Mouse (Mus musculus): ENCODE results near the gene 1700025G04Rik. TPM values are rescaled to one million over a fixed set of nuclear protein-coding genes. Genes with fewer than 3 reads are reported as not detected.

Gene 1700025G04Rik
- polyA plus RNA-seq, 1 experiment from 2014 or later = 52.7 TPM

GRCm38 (mm10) chr1:151975418-151976379 lies 114.2 kb downstream of the 1700025G04Rik start:
- H3K27me3 ChIP-seq (ENCODE audit: control insufficient read depth, insufficient read depth, low read length) = no peaks in the 10 kb centered on the region
- H3K4me1 ChIP-seq (replicated peaks; ENCODE audit: control insufficient read depth, insufficient read depth, low read length) = no peaks in the 10 kb centered on the region
- H3K4me2 ChIP-seq (replicated peaks; ENCODE audit: low read depth, low read length) = no peak overlapping the region
- H3K36me3 ChIP-seq (ENCODE audit: control insufficient read depth, insufficient read depth, low read length) = no peaks in the 10 kb centered on the region
- DNase-seq (ENCODE audit: low spot score) (no peak), ATAC-seq (ENCODE audit: low FRiP score) (0 out of 2 replicates have a peak, but pooled peaks have one; percentile 20)
- H3K27ac ChIP-seq (ENCODE audit: low read depth, low read length) = no peak overlapping the region
- 77% methylated on average over 17 of the region's 17 CpGs for WGBS
- no peaks in the 10 kb centered on the region for H3K9me3 ChIP-seq (ENCODE audit: control insufficient read depth, low read length)
- no peak overlapping the region for H3K9ac ChIP-seq (ENCODE audit: low read depth, low read length)
- H3K4me3 ChIP-seq (ENCODE audit: low read depth, low read length) = no peak overlapping the region

GRCm38 (mm10) chr1:151974887-151975286 lies 115.0 kb downstream of the 1700025G04Rik start:
- Histone ChIP-seq H3K4me3 (ENCODE audit: low read depth, low read length) (no peak overlapping the region), H3K27me3 (ENCODE audit: control insufficient read depth, insufficient read depth, low read length) (no peaks in the 10 kb centered on the region), H3K4me1 (replicated peaks; ENCODE audit: control insufficient read depth, insufficient read depth, low read length) (no peaks in the 10 kb centered on the region), H3K36me3 (ENCODE audit: control insufficient read depth, insufficient read depth, low read length) (no peaks in the 10 kb centered on the region), H3K9me3 (ENCODE audit: control insufficient read depth, low read length) (no peaks in the 10 kb centered on the region), H3K9ac (ENCODE audit: low read depth, low read length) (no peak overlapping the region), H3K4me2 (replicated peaks; ENCODE audit: low read depth, low read length) (no peak overlapping the region), H3K27ac (ENCODE audit: low read depth, low read length) (no peak overlapping the region)
- 84% methylated on average over 8 of the region's 8 CpGs for WGBS
- DNase-seq (ENCODE audit: low spot score) (no peak), ATAC-seq (ENCODE audit: low FRiP score) (no peak)

DNA sequence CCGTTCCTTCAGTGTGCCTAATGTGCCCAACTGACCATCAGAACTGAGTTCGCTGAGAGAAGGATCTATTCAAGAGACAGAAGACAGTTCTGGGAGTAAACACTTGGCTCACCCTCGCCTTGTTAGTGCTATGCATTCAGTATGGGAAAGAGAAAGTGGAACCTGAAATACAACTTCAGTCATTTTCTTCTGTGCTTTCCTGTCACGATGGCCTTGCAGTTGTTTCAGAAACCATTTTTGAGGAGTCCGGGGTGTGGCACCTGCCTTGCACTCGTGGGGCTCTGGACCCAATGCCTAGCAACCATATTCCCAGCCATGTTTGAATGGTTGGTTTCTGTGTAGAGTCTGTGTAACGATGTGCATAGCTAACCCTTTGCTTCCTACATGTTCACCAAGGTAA lies 115.5 kb downstream of the 1700025G04Rik start:
- DNase-seq (ENCODE audit: low spot score) (no peak), ATAC-seq (ENCODE audit: low FRiP score) (no peak)
- H3K36me3 ChIP-seq (ENCODE audit: control insufficient read depth, insufficient read depth, low read length) = no peaks in the 10 kb centered on the region
- no peak overlapping the region for H3K4me3 ChIP-seq (ENCODE audit: low read depth, low read length)
- no peak overlapping the region for H3K9ac ChIP-seq (ENCODE audit: low read depth, low read length)
- H3K4me2 ChIP-seq (replicated peaks; ENCODE audit: low read depth, low read length) = no peak overlapping the region
- H3K4me1 ChIP-seq (replicated peaks; ENCODE audit: control insufficient read depth, insufficient read depth, low read length) = no peaks in the 10 kb centered on the region
- H3K9me3 ChIP-seq (ENCODE audit: control insufficient read depth, low read length) = no peaks in the 10 kb centered on the region
- no peaks in the 10 kb centered on the region for H3K27me3 ChIP-seq (ENCODE audit: control insufficient read depth, insufficient read depth, low read length)
- no peak overlapping the region for H3K27ac ChIP-seq (ENCODE audit: low read depth, low read length)
- WGBS = 97% methylated on average over 7 of the region's 7 CpGs

DNA sequence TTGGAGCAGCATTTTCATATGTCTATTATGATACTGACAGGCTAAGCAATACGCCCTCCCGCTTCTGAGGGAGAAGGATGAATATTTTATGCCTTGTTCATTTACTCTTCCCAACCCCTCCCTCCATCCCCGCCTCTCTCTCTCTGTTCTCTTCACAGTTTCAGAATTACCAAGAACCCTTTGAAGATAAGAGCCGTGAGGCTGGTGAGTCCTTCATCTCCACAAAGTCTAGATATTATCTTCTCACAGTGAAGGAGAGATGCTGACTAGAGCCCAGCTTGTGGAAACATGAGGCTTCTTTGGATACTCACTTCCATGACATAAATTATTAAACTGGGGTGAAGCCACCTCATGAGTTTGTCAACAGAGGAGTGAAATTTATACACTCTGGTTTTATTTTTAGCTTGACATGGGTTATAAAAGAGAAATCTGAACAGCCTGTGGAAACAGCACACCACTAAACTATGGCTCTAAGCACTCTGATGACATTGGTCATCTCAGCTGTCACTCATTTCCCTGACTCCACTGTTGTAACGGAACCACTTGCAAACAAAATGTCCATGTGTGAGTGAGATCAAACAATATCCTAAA lies 116.7 kb downstream of the 1700025G04Rik start:
- WGBS = 89% methylated on average over 5 of the region's 5 CpGs

DNA sequence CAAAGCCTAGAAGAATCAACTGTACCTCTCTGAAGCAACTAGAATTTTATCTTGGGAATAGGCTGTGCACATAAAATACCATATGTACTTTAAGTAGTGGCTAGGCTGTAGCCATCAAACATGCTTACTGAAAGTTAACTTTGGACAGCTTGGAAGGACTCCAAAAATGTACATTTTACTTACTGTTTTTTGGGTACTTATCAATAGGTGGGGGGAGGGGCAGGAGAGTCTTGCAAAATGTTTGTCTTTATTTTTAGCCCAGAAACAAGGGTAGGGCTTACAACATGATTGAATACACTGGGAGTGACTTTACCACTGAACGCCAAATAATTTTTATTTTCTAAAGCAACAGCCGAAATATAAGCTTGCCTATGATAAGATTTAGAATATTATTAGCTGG lies 118.3 kb downstream of the 1700025G04Rik start:
- no peaks in the 10 kb centered on the region for H3K9me3 ChIP-seq (ENCODE audit: control insufficient read depth, low read length)
- H3K4me1 ChIP-seq (replicated peaks; ENCODE audit: control insufficient read depth, insufficient read depth, low read length) = no peaks in the 10 kb centered on the region
- no peaks in the 10 kb centered on the region for H3K36me3 ChIP-seq (ENCODE audit: control insufficient read depth, insufficient read depth, low read length)
- DNase-seq (ENCODE audit: low spot score) (no peak), ATAC-seq (ENCODE audit: low FRiP score) (no peak)
- no peaks in the 10 kb centered on the region for H3K27me3 ChIP-seq (ENCODE audit: control insufficient read depth, insufficient read depth, low read length)
- no peak overlapping the region for H3K27ac ChIP-seq (ENCODE audit: low read depth, low read length)
- H3K9ac ChIP-seq (ENCODE audit: low read depth, low read length) = no peak overlapping the region
- no peak overlapping the region for H3K4me2 ChIP-seq (replicated peaks; ENCODE audit: low read depth, low read length)
- H3K4me3 ChIP-seq (ENCODE audit: low read depth, low read length) = no peak overlapping the region
- 98% methylated on average over 2 of the region's 2 CpGs for WGBS

More for the DNA sequence above, 116.7 kb downstream of the 1700025G04Rik start:
- Histone ChIP-seq H3K36me3 (ENCODE audit: control insufficient read depth, insufficient read depth, low read length) (no peaks in the 10 kb centered on the region), H3K27me3 (ENCODE audit: control insufficient read depth, insufficient read depth, low read length) (no peaks in the 10 kb centered on the region), H3K4me2 (replicated peaks; ENCODE audit: low read depth, low read length) (no peak overlapping the region), H3K4me1 (replicated peaks; ENCODE audit: control insufficient read depth, insufficient read depth, low read length) (no peaks in the 10 kb centered on the region), H3K9ac (ENCODE audit: low read depth, low read length) (no peak overlapping the region), H3K9me3 (ENCODE audit: control insufficient read depth, low read length) (no peaks in the 10 kb centered on the region), H3K27ac (ENCODE audit: low read depth, low read length) (no peak overlapping the region), H3K4me3 (ENCODE audit: low read depth, low read length) (no peak overlapping the region)
- DNase-seq (ENCODE audit: low spot score) = no peak
- ATAC-seq (ENCODE audit: low FRiP score) = no peak

- Histone ChIP-seq H3K9me3 (ENCODE audit: control insufficient read depth, low read length) (no peaks in the 10 kb centered on the region), H3K27ac (ENCODE audit: low read depth, low read length) (no peak overlapping the region), H3K36me3 (ENCODE audit: control insufficient read depth, insufficient read depth, low read length) (no peaks in the 10 kb centered on the region), H3K9ac (ENCODE audit: low read depth, low read length) (no peak overlapping the region), H3K4me2 (replicated peaks; ENCODE audit: low read depth, low read length) (no peak overlapping the region), H3K27me3 (ENCODE audit: control insufficient read depth, insufficient read depth, low read length) (no peaks in the 10 kb centered on the region), H3K4me1 (replicated peaks; ENCODE audit: control insufficient read depth, insufficient read depth, low read length) (no peaks in the 10 kb centered on the region), H3K4me3 (ENCODE audit: low read depth, low read length) (no peak overlapping the region)
- no peak for ATAC-seq (ENCODE audit: low FRiP score)
- DNase-seq (ENCODE audit: low spot score) = no peak
- 93% methylated on average over 5 of the region's 5 CpGs for WGBS
Observed at GRCm38 (mm10) chr1:151968126-151968525, 121.8 kb downstream of the 1700025G04Rik start.

DNA sequence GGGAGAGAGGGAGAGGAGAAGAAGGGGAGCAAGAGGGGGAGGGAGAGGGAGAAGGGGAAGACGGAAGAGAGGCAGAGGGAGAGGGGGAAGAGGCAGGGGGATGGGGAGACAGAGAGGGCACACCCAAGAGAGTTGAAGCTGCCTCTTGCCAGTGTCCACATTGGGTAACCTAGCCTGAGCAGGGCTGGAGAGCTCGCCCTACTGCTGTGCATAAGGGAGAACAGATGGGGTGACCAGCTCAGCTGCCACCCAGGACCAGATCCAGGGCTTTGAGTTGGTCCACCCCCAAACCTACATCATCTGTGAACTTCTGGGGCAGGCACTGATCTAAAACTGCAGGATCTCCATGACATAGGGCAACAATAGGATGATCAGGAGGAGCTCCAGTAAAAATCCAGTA lies 125.1 kb downstream of the 1700025G04Rik start:
- WGBS = 93% methylated on average over 2 of the region's 2 CpGs
- DNase-seq (ENCODE audit: low spot score) = no peak
- no peak overlapping the region for H3K9ac ChIP-seq (ENCODE audit: low read depth, low read length)

DNA sequence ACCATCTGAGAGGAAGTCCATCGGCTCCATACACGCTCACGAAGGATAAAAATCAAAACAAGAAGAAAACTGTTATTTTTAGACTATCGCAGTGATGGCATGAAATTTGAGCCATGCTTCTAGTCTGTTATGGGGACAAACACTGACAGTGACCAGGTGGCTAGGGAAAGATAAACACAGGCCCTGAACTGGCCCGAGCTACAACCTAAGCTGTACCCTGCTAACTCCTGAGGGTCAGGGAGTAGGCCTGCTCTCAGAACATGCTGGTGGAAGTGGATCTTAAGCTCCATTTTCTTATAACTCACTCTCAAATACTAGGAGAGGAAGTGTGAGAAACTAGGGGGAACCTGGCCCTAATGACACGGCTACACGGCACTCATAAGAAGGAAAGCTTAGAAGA lies 126.7 kb downstream of the 1700025G04Rik start:
- ATAC-seq (ENCODE audit: low FRiP score) (no peak), DNase-seq (ENCODE audit: low spot score) (no peak)
- Histone ChIP-seq H3K4me2 (replicated peaks; ENCODE audit: low read depth, low read length) (no peak overlapping the region), H3K27me3 (ENCODE audit: control insufficient read depth, insufficient read depth, low read length) (no peaks in the 10 kb centered on the region), H3K4me3 (ENCODE audit: low read depth, low read length) (no peak overlapping the region), H3K9me3 (ENCODE audit: control insufficient read depth, low read length) (no peaks in the 10 kb centered on the region), H3K27ac (ENCODE audit: low read depth, low read length) (no peak overlapping the region), H3K4me1 (replicated peaks; ENCODE audit: control insufficient read depth, insufficient read depth, low read length) (no peaks in the 10 kb centered on the region), H3K9ac (ENCODE audit: low read depth, low read length) (no peak overlapping the region), H3K36me3 (ENCODE audit: control insufficient read depth, insufficient read depth, low read length) (no peaks in the 10 kb centered on the region)
- WGBS = 78% methylated on average over 7 of the region's 7 CpGs

More for the DNA sequence above, 125.1 kb downstream of the 1700025G04Rik start:
- H3K4me2 ChIP-seq (replicated peaks; ENCODE audit: low read depth, low read length) = no peak overlapping the region
- no peak overlapping the region for H3K27ac ChIP-seq (ENCODE audit: low read depth, low read length)
- no peaks in the 10 kb centered on the region for H3K9me3 ChIP-seq (ENCODE audit: control insufficient read depth, low read length)
- no peak overlapping the region for H3K4me3 ChIP-seq (ENCODE audit: low read depth, low read length)
- H3K36me3 ChIP-seq (ENCODE audit: control insufficient read depth, insufficient read depth, low read length) = no peaks in the 10 kb centered on the region
- no peaks in the 10 kb centered on the region for H3K4me1 ChIP-seq (replicated peaks; ENCODE audit: control insufficient read depth, insufficient read depth, low read length)
- no peak for ATAC-seq (ENCODE audit: low FRiP score)
- H3K27me3 ChIP-seq (ENCODE audit: control insufficient read depth, insufficient read depth, low read length) = no peaks in the 10 kb centered on the region

Measured in hindbrain, embryonic 11.5 days (tissue).